Mouse (Mus musculus) kidney, embryonic 16.5 days (tissue): Measurements from ENCODE around the gene Gpx8. TPM values are rescaled to one million over a fixed set of nuclear protein-coding genes. Genes with fewer than 3 reads are reported as not detected.

Experiments
- ATAC-seq: fragments of 200-750 bp; cut with Nextera tagmentation; 2 replicates; pipeline ENCODE4 v1.8.0; 2017; ENCODE audit warnings: moderate TSS enrichment; ENCODE audit not compliant: low FRiP score, low TSS enrichment
- H3K27ac ChIP-seq: fragments of 300-500 bp; sonication (generic); 2 replicates; pipeline ENCODE4 v1.5.1; 2014; ENCODE audit warnings: low read length
- H3K27me3 ChIP-seq: fragments of 300-500 bp; sonication (generic); 2 replicates; pipeline ENCODE4 v1.6.1; 2014; ENCODE audit warnings: low read length, control low read depth, mixed read lengths; ENCODE audit not compliant: insufficient read depth
- H3K36me3 ChIP-seq: fragments of 300-500 bp; sonication (generic); 2 replicates; pipeline ENCODE4 v1.6.1; 2014; ENCODE audit warnings: low read length, control low read depth, mixed read lengths; ENCODE audit not compliant: insufficient read depth
- H3K4me1 ChIP-seq: fragments of 300-500 bp; sonication (generic); 2 replicates; pipeline ENCODE4 v1.6.1; 2014; ENCODE audit warnings: low read length, control low read depth, mixed read lengths; ENCODE audit not compliant: insufficient read depth
- H3K4me2 ChIP-seq: fragments of 300-500 bp; sonication (generic); replicated peaks from 2 replicates; pipeline ENCODE4 v1.6.1; 2014; ENCODE audit warnings: low read depth, low read length
- H3K4me3 ChIP-seq: fragments of 300-500 bp; sonication (generic); 2 replicates; pipeline ENCODE4 v1.5.1; 2014; ENCODE audit warnings: mild to moderate bottlenecking, low read length
- H3K9ac ChIP-seq: fragments of 300-500 bp; sonication (generic); replicated peaks from 2 replicates; pipeline ENCODE4 v1.6.1; 2014; ENCODE audit warnings: low read length
- H3K9me3 ChIP-seq: fragments of 300-500 bp; sonication (generic); 2 replicates; pipeline ENCODE4 v1.6.1; 2016; ENCODE audit warnings: low read length, control low read depth
- WGBS: fragments of 180-500 bp; shearing (Covaris S2); extraction: QIAGEN DNeasy Blood & Tissue Kit; methylation state at CpG from one replicate; pipeline ENCODE4 v1.1.7; 2014; 5-methylcytosine and 5-hydroxymethylcytosine counted together
- polyA plus RNA-seq: library from polyadenylated mRNA; unstranded; fragments of >200 nt; fragmentation: Nextera tagmentation; extraction: Ambion mirVana; gene quantifications from 2 replicates; pipeline ENCODE4 v1.2.1, GENCODE M21; 2015

Gene Gpx8
- polyA plus RNA-seq, 1 experiment from 2014 or later: 150 TPM

GRCm38 (mm10) chr13:113054230-113054629 lies 8.0 kb upstream of the Gpx8 start:
- Histone ChIP-seq H3K9ac (no peak overlapping the region), H3K4me1 (no peaks in the 10 kb centered on the region), H3K27me3 (no peaks in the 10 kb centered on the region), H3K4me2 (no peak overlapping the region), H3K27ac (no peak overlapping the region), H3K4me3 (no peak overlapping the region), H3K9me3 (no peaks in the 10 kb centered on the region), H3K36me3 (no peaks in the 10 kb centered on the region)
- ATAC-seq: no peak
- WGBS: 91% methylated on average over 8 of the region's 8 CpGs

- peaks cover 6% of the 10 kb centered on the region; the same call in 1 of the 2 replicates for H3K4me1 ChIP-seq
- no peak overlapping the region for H3K4me3 ChIP-seq
- no peak overlapping the region for H3K4me2 ChIP-seq
- ATAC-seq: no peak
- no peak overlapping the region for H3K9ac ChIP-seq
- WGBS: 77% methylated on average over 3 of the region's 3 CpGs
- H3K27ac ChIP-seq: no peak overlapping the region
- H3K9me3 ChIP-seq: no peaks in the 10 kb centered on the region
- H3K27me3 ChIP-seq: no peaks in the 10 kb centered on the region
- H3K36me3 ChIP-seq: peaks cover 2% of the 10 kb centered on the region; the same call in 1 of the 2 replicates
Observed at GRCm38 (mm10) chr13:113047647-113048046, 1.4 kb upstream of the Gpx8 start.

- H3K9me3 ChIP-seq: no peaks in the 10 kb centered on the region
- H3K4me2 ChIP-seq: no peak overlapping the region
- H3K4me1 ChIP-seq: peaks cover 6% of the 10 kb centered on the region; the same call in 1 of the 2 replicates
- no peak overlapping the region for H3K4me3 ChIP-seq
- H3K36me3 ChIP-seq: peaks cover 5% of the 10 kb centered on the region; the same call in 1 of the 2 replicates
- no peaks in the 10 kb centered on the region for H3K27me3 ChIP-seq
- ATAC-seq: peak; percentile 55
- H3K9ac ChIP-seq: no peak overlapping the region
- H3K27ac ChIP-seq: no peak overlapping the region
Observed at GRCm38 (mm10) chr13:113047018-113047417, 808 bp upstream of the Gpx8 start.

GRCm38 (mm10) chr13:113045458-113046110 lies 626 bp downstream of the Gpx8 start:
- Histone ChIP-seq H3K27me3 (no peaks in the 10 kb centered on the region), H3K9me3 (no peaks in the 10 kb centered on the region), H3K27ac (peak overlapping the region; percentile 66), H3K9ac (peak overlapping the region; percentile 63), H3K4me1 (peaks cover 6% of the 10 kb centered on the region; the same call in 1 of the 2 replicates), H3K4me2 (peak overlapping the region; percentile 55), H3K36me3 (peaks cover 9% of the 10 kb centered on the region), H3K4me3 (peak overlapping the region; percentile 60)
- ATAC-seq: no peak
- 6% methylated on average over 18 of the region's 18 CpGs for WGBS

DNA sequence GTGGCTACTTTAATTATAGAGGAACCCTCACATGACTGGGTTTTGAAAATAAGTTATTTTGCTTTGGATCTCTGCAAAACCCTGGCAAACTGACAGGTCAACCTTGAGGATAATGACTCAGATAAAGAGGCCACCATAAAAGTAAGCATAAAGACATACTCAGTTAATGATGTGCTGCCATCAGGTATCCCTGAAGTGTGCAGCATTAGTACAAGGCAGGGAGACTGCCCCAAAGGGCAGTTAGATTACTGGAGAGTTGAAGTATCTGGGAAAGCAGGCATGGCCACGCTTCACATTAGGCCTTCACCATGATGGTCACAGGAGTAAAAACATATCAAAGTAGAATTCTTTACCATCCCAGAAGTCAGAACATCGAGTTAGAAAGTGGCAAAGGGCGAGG lies 1.3 kb downstream of the Gpx8 start:
- no peak for ATAC-seq
- Histone ChIP-seq H3K4me3 (peak overlapping the region; percentile 60), H3K27ac (no peak overlapping the region), H3K9ac (peak overlapping the region; percentile 54), H3K36me3 (peaks cover 9% of the 10 kb centered on the region), H3K4me1 (peaks cover 11% of the 10 kb centered on the region), H3K27me3 (no peaks in the 10 kb centered on the region), H3K9me3 (no peaks in the 10 kb centered on the region), H3K4me2 (peak overlapping the region; percentile 55)
- WGBS: 37% methylated on average over 3 of the region's 3 CpGs

GRCm38 (mm10) chr13:113035852-113036251 lies 10.4 kb downstream of the Gpx8 start:
- Histone ChIP-seq H3K4me1 (peaks cover 28% of the 10 kb centered on the region), H3K27me3 (peaks cover 41% of the 10 kb centered on the region), H3K9ac (no peak overlapping the region), H3K4me3 (peak overlapping the region; percentile 63), H3K4me2 (peak overlapping the region; percentile 98), H3K27ac (no peak overlapping the region), H3K36me3 (no peaks in the 10 kb centered on the region), H3K9me3 (no peaks in the 10 kb centered on the region)
- ATAC-seq: peak; percentile 87
- 0% methylated on average over 4 of the region's 4 CpGs for WGBS

DNA sequence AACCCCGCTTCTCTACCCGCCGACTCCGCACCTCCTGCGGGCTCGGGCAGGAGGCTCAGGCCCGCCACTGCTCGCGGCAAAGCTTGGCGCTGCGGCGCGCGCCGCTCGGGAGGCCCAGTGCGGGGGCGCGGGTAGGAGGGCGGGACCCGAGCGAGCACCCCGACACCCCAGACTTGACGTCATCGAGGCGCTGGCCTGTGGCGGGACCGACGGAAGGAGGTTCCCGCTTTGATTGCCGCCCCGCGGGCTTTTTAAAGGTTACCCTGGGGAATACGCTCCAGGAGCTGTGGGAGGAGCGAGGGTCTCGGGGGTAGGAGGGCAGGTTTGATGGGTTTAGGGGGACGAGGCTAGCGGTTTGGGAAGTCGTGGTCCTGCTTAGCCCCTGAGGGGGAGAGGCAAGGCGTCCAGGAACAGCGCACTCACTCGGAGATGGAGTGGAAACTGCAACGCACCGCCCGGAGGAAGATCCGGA lies 11.2 kb downstream of the Gpx8 start, which contains the start of gene Cdc20b:
TSS of gene Cdc20b (plus strand) at position 162 of the 472 bp plus-strand sequence.
- H3K4me3 ChIP-seq: peak within 1 kb of the TSS; percentile 63
- ATAC-seq: no peak
- H3K9ac ChIP-seq: peak within 1 kb of the TSS; percentile 63
- peaks cover 24% of the 10 kb centered on the region for H3K4me1 ChIP-seq
- under 1% methylated on average over 46 of the region's 46 CpGs for WGBS
- H3K27me3 ChIP-seq: peaks cover 44% of the 10 kb centered on the region
- peak within 1 kb of the TSS; percentile 98 for H3K4me2 ChIP-seq
- H3K27ac ChIP-seq: no peak within 1 kb of the TSS
- H3K36me3 ChIP-seq: no peaks in the 10 kb centered on the region
- no peaks in the 10 kb centered on the region for H3K9me3 ChIP-seq

DNA sequence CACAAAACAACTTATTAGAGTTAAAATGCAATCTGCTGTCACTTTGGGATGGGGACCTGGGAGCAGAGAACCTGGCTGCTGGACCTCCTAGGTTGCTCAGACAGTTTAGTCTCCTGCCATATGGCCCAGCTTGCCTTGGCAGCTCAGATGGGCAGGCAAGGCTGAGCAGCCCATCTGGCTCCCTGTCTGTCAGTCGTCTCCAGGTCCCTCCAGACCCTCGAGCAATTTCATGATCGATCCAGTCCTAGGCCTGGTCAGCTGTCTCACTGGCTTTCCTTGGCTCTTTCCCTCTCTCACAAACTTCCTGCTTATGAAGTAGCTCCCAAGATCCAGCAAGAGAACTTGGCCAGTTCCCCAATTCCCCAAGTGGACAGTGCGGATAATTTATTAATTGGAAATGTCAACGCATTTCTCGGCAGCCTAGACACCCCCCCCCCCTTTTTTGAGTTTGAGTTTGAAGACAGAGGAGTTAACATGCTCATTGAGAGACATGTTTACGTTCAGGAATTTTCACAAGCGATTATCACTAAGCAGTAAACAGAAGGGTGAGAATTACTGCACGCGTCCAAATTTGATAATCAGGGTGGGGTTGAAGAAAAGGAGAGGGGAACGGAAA lies 11.8 kb downstream of the Gpx8 start:
- Histone ChIP-seq H3K27ac (no peak overlapping the region), H3K9me3 (no peaks in the 10 kb centered on the region), H3K27me3 (peaks cover 44% of the 10 kb centered on the region), H3K36me3 (no peaks in the 10 kb centered on the region), H3K4me2 (peak overlapping the region; percentile 98), H3K4me3 (peak overlapping the region; percentile 63), H3K4me1 (peaks cover 20% of the 10 kb centered on the region), H3K9ac (no peak overlapping the region)
- WGBS: 2% methylated on average over 11 of the region's 11 CpGs
- no peak for ATAC-seq

DNA sequence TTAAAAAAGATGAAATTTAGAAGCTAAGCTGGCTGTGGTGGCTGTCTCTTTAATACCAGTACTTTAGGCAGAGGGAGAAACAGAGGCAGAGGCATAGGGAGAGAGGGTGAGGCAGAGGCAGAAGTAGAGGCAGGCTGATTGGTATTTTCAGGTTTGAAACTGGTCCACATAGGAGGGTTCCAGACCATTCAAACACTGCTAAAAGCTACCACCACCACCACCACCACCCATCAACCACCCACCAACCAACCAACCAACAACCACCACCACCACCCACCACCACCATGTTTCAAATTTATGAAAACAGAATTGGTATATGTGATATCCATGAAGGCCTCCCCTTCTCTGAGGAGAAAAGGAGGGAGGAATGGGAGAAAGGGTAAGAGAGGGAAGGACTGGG lies 13.4 kb downstream of the Gpx8 start:
- H3K4me2 ChIP-seq: no peak overlapping the region
- no peaks in the 10 kb centered on the region for H3K9me3 ChIP-seq
- no peak overlapping the region for H3K27ac ChIP-seq
- peaks cover 47% of the 10 kb centered on the region for H3K27me3 ChIP-seq
- no peaks in the 10 kb centered on the region for H3K36me3 ChIP-seq
- ATAC-seq: no peak
- H3K4me3 ChIP-seq: no peak overlapping the region
- H3K9ac ChIP-seq: no peak overlapping the region
- H3K4me1 ChIP-seq: peaks cover 20% of the 10 kb centered on the region
